Mouse (Mus musculus): Measurements from ENCODE around the gene Gm973.
A peak's percentile ranks its signal among the peaks of the same experiment; 100 is the strongest.

The Gm973 gene

GRCm38 (mm10) chr1:59684819-59685755 lies 169.0 kb downstream of the Gm973 start, which contains the start of gene Nop58:
Gene Nop58 (plus strand): TSS chr1:59684971.
- peak; percentile 87 to 95 for DNase-seq (ENCODE audit: low spot score in 2 of 2)
